ENCODE assay signal across 9 mouse cellular contexts in the genomic region with DNA sequence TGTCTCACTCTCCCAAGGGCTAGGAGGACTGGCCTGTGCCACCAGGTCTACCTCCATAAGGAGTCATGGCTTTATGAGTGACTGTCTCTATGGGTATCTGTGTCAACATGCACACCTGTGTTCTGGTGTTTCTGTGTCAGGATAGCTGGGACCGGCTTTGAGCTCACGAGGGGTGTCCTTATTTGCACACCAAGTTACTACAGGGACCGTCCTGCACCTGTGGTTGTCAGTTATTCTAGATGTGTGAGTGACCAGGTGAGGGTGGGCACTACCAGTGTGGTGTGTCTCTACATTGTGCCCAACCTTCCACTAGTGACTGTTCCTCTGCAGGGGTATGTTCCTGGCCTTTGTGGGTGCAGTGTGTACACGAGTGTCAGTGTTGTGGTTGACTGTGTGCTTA. TPM values are rescaled to one million over a fixed set of nuclear protein-coding genes. Genes with fewer than 3 reads are reported as not detected.
DNase-seq lines count a peak whose midpoint lies in the region; ATAC-seq and TF ChIP-seq lines count a peak whose summit lies in the region.
"Had no signal": no experiment of that assay in that cellular context is flagged by ENCODE, and none has a peak within 500 bp of the region (broad histone marks: within the 10 kb centered on the region; RNA-seq: fewer than 3 reads in every experiment).

No protein-coding gene starts in this region.

- H3K27me3 ChIP-seq in embryonic facial prominence, embryonic 15.5 days, result no peaks in the 10 kb centered on the region
- no peaks in the 10 kb centered on the region for H3K27me3 ChIP-seq in intestine, embryonic 15.5 days (replicated peaks)

- H3K9me3 ChIP-seq in embryonic facial prominence, embryonic 15.5 days (replicated peaks), result no peaks in the 10 kb centered on the region
- H3K9me3 ChIP-seq in intestine, embryonic 15.5 days, result no peaks in the 10 kb centered on the region

- WGBS in embryonic facial prominence, embryonic 15.5 days, result 42% methylated on average over 4 of the region's 4 CpGs
- WGBS in intestine, embryonic 15.5 days, result 40% methylated on average over 4 of the region's 4 CpGs

- no peak for TF ChIP-seq CTCF in left cerebral cortex, adult 2 months (IDR thresholded peaks at IDR 0.05)

- peaks cover 59% of the 10 kb centered on the region for H3K4me1 ChIP-seq in embryonic facial prominence, embryonic 15.5 days
- peaks cover 37% of the 10 kb centered on the region for H3K4me1 ChIP-seq in intestine, embryonic 15.5 days (replicated peaks)

- peak overlapping the region; percentile 85 for H3K4me2 ChIP-seq in embryonic facial prominence, embryonic 15.5 days (replicated peaks)
- H3K4me2 ChIP-seq in intestine, embryonic 15.5 days (replicated peaks), result peak overlapping the region; percentile 93

- 0 out of 2 replicates have a peak, but pooled peaks cover 3% of the 10 kb centered on the region for H3K36me3 ChIP-seq in embryonic facial prominence, embryonic 15.5 days
- H3K36me3 ChIP-seq in intestine, embryonic 15.5 days, result no peaks in the 10 kb centered on the region

- no peak for DNase-seq in left cerebral cortex, adult 2 months (ENCODE audit: extremely low spot score in 1 of 2, low spot score in 2 of 2)
- DNase-seq in left cerebral cortex, adult 18-20 months (ENCODE audit: low spot score in 2 of 2), result no peak
- DNase-seq in naive thymus-derived CD4-positive, alpha-beta T cell, adult 2 months (ENCODE audit: low read depth), result peak; percentile 35
- no peak for DNase-seq in left cerebral cortex, adult 11 months (ENCODE audit: low spot score)
- DNase-seq in urinary bladder, adult 2 months (ENCODE audit: low spot score), result no peak

- ATAC-seq in embryonic facial prominence, embryonic 15.5 days (ENCODE audit: insufficient number of reproducible peaks, low FRiP score, low TSS enrichment, low read depth), result no peak
- no peak for ATAC-seq in intestine, embryonic 15.5 days
- ATAC-seq in megakaryocyte progenitor cell, adult 5-6 weeks (replicated peaks; ENCODE audit: poor library complexity), result no peak

- intact Hi-C loops in left cerebral cortex, adult 2 months (cut with DNase I), result no loop called here

- H3K4me3 ChIP-seq in left cerebral cortex, adult 2 months, result peak overlapping the region; percentile 63
- peak overlapping the region; percentile 71 for H3K4me3 ChIP-seq in embryonic facial prominence, embryonic 15.5 days (replicated peaks)
- H3K4me3 ChIP-seq in intestine, embryonic 15.5 days (replicated peaks), result peak overlapping the region; percentile 80

- H3K27ac ChIP-seq in left cerebral cortex, adult 2 months, result no peak overlapping the region
- H3K27ac ChIP-seq in embryonic facial prominence, embryonic 15.5 days (replicated peaks), result peak overlapping the region; percentile 90
- peak overlapping the region; percentile 76; the same call in 1 of the 2 replicates for H3K27ac ChIP-seq in intestine, embryonic 15.5 days
- H3K27ac ChIP-seq: macrophage had no signal

- peak overlapping the region; percentile 92; the same call in 1 of the 2 replicates for H3K9ac ChIP-seq in embryonic facial prominence, embryonic 15.5 days
- H3K9ac ChIP-seq in intestine, embryonic 15.5 days, result peak overlapping the region; percentile 87; the same call in 1 of the 2 replicates

RNA-seq across cellular contexts. Expression of a gene that starts 2.2 kb away (rescaled TPM):
- 1 to 10 TPM; 2.0 to 3.0 TPM for total RNA-seq in left cerebral cortex, adult 2 months (2021)
- 1 to 10 TPM in 1 of 2 experiments, under 1 TPM in 1; 0.70 to 2.0 TPM for total RNA-seq in left cerebral cortex, adult 18-20 months (2021)
- 3.5 and 4.0 TPM in 2 replicates for polyA plus RNA-seq in embryonic facial prominence, embryonic 15.5 days (2015; fragmentation: Nextera tagmentation; extraction: Ambion mirVana)
- 2.5 and 2.9 TPM in 2 replicates for polyA plus RNA-seq in intestine, embryonic 15.5 days (2015; fragmentation: Nextera tagmentation; extraction: Ambion mirVana)
- total RNA-seq in megakaryocyte progenitor cell, adult 5-6 weeks (2015), result 0.54 and 1.7 TPM in 2 replicates
- total RNA-seq in megakaryocyte progenitor cell, adult 5-6 weeks (2017), result 3.5 TPM in 1 of 2 replicates, not detected in the other
- 0.13 TPM in 1 of 2 replicates, not detected in the other for polyA plus RNA-seq in urinary bladder, adult 2 months (2012; rRNA removed)
- polyA plus RNA-seq: macrophage had no signal

RNA-seq across cellular contexts. Expression of a gene that starts 35.0 kb away (rescaled TPM):
- total RNA-seq in left cerebral cortex, adult 2 months (2021), result 1 to 10 TPM; 2.0 to 2.8 TPM
- total RNA-seq in left cerebral cortex, adult 18-20 months (2021), result 1 to 10 TPM; 2.0 to 3.1 TPM
- 1.9 and 2.3 TPM in 2 replicates for polyA plus RNA-seq in embryonic facial prominence, embryonic 15.5 days (2015; fragmentation: Nextera tagmentation; extraction: Ambion mirVana)
- 0.65 and 0.93 TPM in 2 replicates for polyA plus RNA-seq in intestine, embryonic 15.5 days (2015; fragmentation: Nextera tagmentation; extraction: Ambion mirVana)
- 0.17 and 0.32 TPM in 2 replicates for total RNA-seq in megakaryocyte progenitor cell, adult 5-6 weeks (2015)
- 2.1 and 2.2 TPM in 2 replicates for total RNA-seq in megakaryocyte progenitor cell, adult 5-6 weeks (2017)
- 0.62 and 0.74 TPM in 2 replicates for polyA plus RNA-seq in urinary bladder, adult 2 months (2012; rRNA removed)

RNA-seq across cellular contexts. Expression of a gene that starts 35.1 kb away (rescaled TPM):
- 10 to 100 TPM; 49.9 to 52.2 TPM for total RNA-seq in left cerebral cortex, adult 2 months (2021)
- 10 to 100 TPM; 47.1 to 55.6 TPM for total RNA-seq in left cerebral cortex, adult 18-20 months (2021)
- polyA plus RNA-seq in embryonic facial prominence, embryonic 15.5 days (2015; fragmentation: Nextera tagmentation; extraction: Ambion mirVana), result 31.8 and 32.8 TPM in 2 replicates
- polyA plus RNA-seq in intestine, embryonic 15.5 days (2015; fragmentation: Nextera tagmentation; extraction: Ambion mirVana), result 20.7 and 21.7 TPM in 2 replicates
- total RNA-seq in megakaryocyte progenitor cell, adult 5-6 weeks (2015), result 7.3 and 8.0 TPM in 2 replicates
- 5.7 and 8.0 TPM in 2 replicates for total RNA-seq in megakaryocyte progenitor cell, adult 5-6 weeks (2017)
- polyA plus RNA-seq in urinary bladder, adult 2 months (2012; rRNA removed), result 18.5 and 22.3 TPM in 2 replicates

RNA-seq across cellular contexts. Expression of a gene that starts 54.0 kb away (rescaled TPM):
- total RNA-seq in left cerebral cortex, adult 2 months (2021), result 10 to 100 TPM; 15.1 to 17.8 TPM
- total RNA-seq in left cerebral cortex, adult 18-20 months (2021), result 10 to 100 TPM; 16.8 to 19.1 TPM
- 15.8 and 17.7 TPM in 2 replicates for polyA plus RNA-seq in embryonic facial prominence, embryonic 15.5 days (2015; fragmentation: Nextera tagmentation; extraction: Ambion mirVana)
- 9.0 TPM in 2 replicates for polyA plus RNA-seq in intestine, embryonic 15.5 days (2015; fragmentation: Nextera tagmentation; extraction: Ambion mirVana)
- total RNA-seq in megakaryocyte progenitor cell, adult 5-6 weeks (2015), result 3.2 and 3.4 TPM in 2 replicates
- 4.2 and 5.0 TPM in 2 replicates for total RNA-seq in megakaryocyte progenitor cell, adult 5-6 weeks (2017)
- polyA plus RNA-seq in urinary bladder, adult 2 months (2012; rRNA removed), result 8.6 and 9.2 TPM in 2 replicates

RNA-seq across cellular contexts. Expression of a gene that starts 57.0 kb away (rescaled TPM):
- not detected for total RNA-seq in left cerebral cortex, adult 2 months (2021)
- total RNA-seq in left cerebral cortex, adult 18-20 months (2021), result not detected
- 2.8 and 3.5 TPM in 2 replicates for polyA plus RNA-seq in embryonic facial prominence, embryonic 15.5 days (2015; fragmentation: Nextera tagmentation; extraction: Ambion mirVana)
- polyA plus RNA-seq in intestine, embryonic 15.5 days (2015; fragmentation: Nextera tagmentation; extraction: Ambion mirVana), result 0.33 and 0.62 TPM in 2 replicates
- 0.05 TPM in 1 of 2 replicates, not detected in the other for total RNA-seq in megakaryocyte progenitor cell, adult 5-6 weeks (2015)
- 0.54 TPM in 1 of 2 replicates, not detected in the other for total RNA-seq in megakaryocyte progenitor cell, adult 5-6 weeks (2017)
- 0.66 and 1.1 TPM in 2 replicates for polyA plus RNA-seq in urinary bladder, adult 2 months (2012; rRNA removed)
- polyA plus RNA-seq: macrophage had no signal

Comparison
In these comparisons a context has a peak if more than half of its experiments do, and no peak if none do; other contexts are left out.
1. RNA of a gene that starts 35.1 kb away (total RNA-seq): 47.1 to 55.6 TPM in left cerebral cortex, adult 18-20 months and 49.9 to 52.2 TPM in left cerebral cortex, adult 2 months; 5.7 to 8.0 TPM in megakaryocyte progenitor cell, adult 5-6 weeks; every median in the first group is over 4 times any median in the second.
2. Peak in every context shown above with its lines, with median percentiles within 50 percentile points of each other: H3K4me3 ChIP-seq.